Mouse (Mus musculus): ENCODE results near the gene Ell3.

- TF ChIP-seq CTCF (IDR thresholded peaks at IDR 0.05; ENCODE audit: low read depth, low read length) (no peak), POLR2A (IDR thresholded peaks at IDR 0.05; ENCODE audit: insufficient read depth, low read length) (no peak), EP300 (IDR thresholded peaks at IDR 0.05; ENCODE audit: insufficient read depth, low read depth, low read length) (no peak)
Observed at GRCm38 (mm10) chr2:121412843-121413386, 31.2 kb downstream of the Ell3 start.

Measured in ES-Bruce4 (cell line).